ENCODE assay signal across 8 mouse cellular contexts in the genomic region with DNA sequence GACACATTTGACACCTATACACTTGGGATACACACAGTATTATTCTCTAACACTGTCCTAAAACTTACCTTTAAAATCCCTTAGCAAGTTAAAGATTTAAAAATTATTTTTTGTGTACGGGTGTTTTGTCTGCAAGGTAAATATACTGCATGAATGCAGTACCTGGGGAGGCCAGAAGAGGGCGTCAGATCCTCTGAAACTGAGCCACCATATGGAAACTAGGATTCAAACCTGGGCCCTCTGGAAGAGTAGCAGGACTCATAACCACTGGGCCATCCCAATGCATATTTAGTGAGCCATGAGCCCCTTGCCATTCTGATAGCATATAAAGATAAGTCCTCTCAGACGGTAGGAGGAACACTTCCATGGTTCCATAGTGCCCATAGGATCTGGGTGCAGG. TPM values are rescaled to one million over a fixed set of nuclear protein-coding genes. Genes with fewer than 3 reads are reported as not detected.
DNase-seq lines count a peak whose midpoint lies in the region; ATAC-seq and TF ChIP-seq lines count a peak whose summit lies in the region.

No protein-coding gene starts in this region.

- H3K79me2 ChIP-seq in heart, adult 2 months (replicated peaks; ENCODE audit: control insufficient read depth, insufficient read depth, low read length), result no peaks in the 10 kb centered on the region

- no peaks in the 10 kb centered on the region for H3K27me3 ChIP-seq in heart, adult 2 months (ENCODE audit: control insufficient read depth, insufficient read depth, low read length)
- H3K27me3 ChIP-seq in heart, embryonic 16.5 days (ENCODE audit: control insufficient read depth, insufficient read depth, low read length), result no peaks in the 10 kb centered on the region
- H3K27me3 ChIP-seq in lung, postnatal 0 days (replicated peaks; ENCODE audit: insufficient read depth, low read length), result no peaks in the 10 kb centered on the region

- WGBS in heart, adult 2 months, result 39% methylated on average over 3 of the region's 3 CpGs
- WGBS in heart, embryonic 16.5 days, result 52% methylated on average over 3 of the region's 3 CpGs
- WGBS in lung, postnatal 0 days, result 39% methylated on average over 3 of the region's 3 CpGs

- H3K4me2 ChIP-seq in heart, embryonic 16.5 days (ENCODE audit: low read depth, low read length), result no peak overlapping the region
- H3K4me2 ChIP-seq in lung, postnatal 0 days (replicated peaks; ENCODE audit: low read depth, low read length), result no peak overlapping the region

- no peaks in the 10 kb centered on the region for H3K36me3 ChIP-seq in heart, adult 2 months (ENCODE audit: control insufficient read depth, insufficient read depth, low read length)
- peaks cover 6% of the 10 kb centered on the region; the same call in 1 of the 2 replicates for H3K36me3 ChIP-seq in heart, embryonic 16.5 days (ENCODE audit: control insufficient read depth, insufficient read depth)
- no peaks in the 10 kb centered on the region for H3K36me3 ChIP-seq in lung, postnatal 0 days (ENCODE audit: insufficient read depth, low read length)

- intact Hi-C loops in heart, adult 2 months (cut with DNase I), result loop anchor here (2.0 kb wide), 1 partner anchor 190 kb away; no protein-coding TSS in a partner anchor

- no peak overlapping the region for H3K9ac ChIP-seq in heart, adult 2 months (ENCODE audit: low read depth, low read length)
- H3K9ac ChIP-seq in heart, embryonic 16.5 days (ENCODE audit: low read length), result no peak overlapping the region
- H3K9ac ChIP-seq in lung, postnatal 0 days (replicated peaks; ENCODE audit: low read depth), result no peak overlapping the region

- TF ChIP-seq POLR2A in heart, adult 2 months (IDR thresholded peaks at IDR 0.05; ENCODE audit: insufficient read depth, low read depth, low read length), result no peak

- peak in 1 of 2 experiments; percentile 35 for DNase-seq in heart, adult 2 months
- no peak for DNase-seq in heart, adult 9 months (ENCODE audit: low spot score in 2 of 2)
- DNase-seq in A20 (ENCODE audit: low read depth, low spot score), result peak; percentile 50
- DNase-seq in adrenal gland, postnatal 10 days, result peak; percentile 69
- peak; percentile 39 for DNase-seq in lung, postnatal 0 days (ENCODE audit: low spot score)
- DNase-seq in right cerebral cortex, postnatal 36 days (ENCODE audit: low spot score in 2 of 2), result no peak
- no peak for DNase-seq in Muller cell, postnatal 12 days (ENCODE audit: inconsistent ontology term)

- no peak for TF ChIP-seq EP300 in heart, adult 2 months (IDR thresholded peaks at IDR 0.05; ENCODE audit: insufficient read depth, low read depth, low read length)
- TF ChIP-seq EP300 in lung, postnatal 0 days (IDR thresholded peaks at IDR 0.05), result no peak

- no peak overlapping the region for H3K4me3 ChIP-seq in heart, adult 2 months
- H3K4me3 ChIP-seq in heart, embryonic 16.5 days (ENCODE audit: low read length), result no peak overlapping the region
- no peak overlapping the region for H3K4me3 ChIP-seq in lung, postnatal 0 days (ENCODE audit: low read depth, low read length)

- H3K27ac ChIP-seq in heart, adult 2 months, result no peak overlapping the region
- H3K27ac ChIP-seq in heart, embryonic 16.5 days (ENCODE audit: low read length), result peak overlapping the region; percentile 56
- peak overlapping the region; percentile 11 for H3K27ac ChIP-seq in lung, postnatal 0 days (ENCODE audit: low read length)

- peaks cover 3% of the 10 kb centered on the region; the same call in 1 of the 2 replicates for H3K4me1 ChIP-seq in heart, adult 2 months (ENCODE audit: control insufficient read depth, insufficient read depth, low read length)
- peaks cover 20% of the 10 kb centered on the region for H3K4me1 ChIP-seq in heart, embryonic 16.5 days (ENCODE audit: control insufficient read depth, insufficient read depth, low read length)
- peaks cover 3% of the 10 kb centered on the region; the same call in 1 of the 2 replicates for H3K4me1 ChIP-seq in lung, postnatal 0 days (ENCODE audit: insufficient read depth, low read depth, low read length)

- peak; percentile 81 for TF ChIP-seq CTCF in heart, adult 2 months (IDR thresholded peaks at IDR 0.05)
- peak; percentile 72 for TF ChIP-seq CTCF in lung, postnatal 0 days (IDR thresholded peaks at IDR 0.05)

- H3K9me3 ChIP-seq in heart, embryonic 16.5 days (replicated peaks; ENCODE audit: control insufficient read depth, low read length), result no peaks in the 10 kb centered on the region
- no peaks in the 10 kb centered on the region for H3K9me3 ChIP-seq in lung, postnatal 0 days (ENCODE audit: low read length)

- no peak for ATAC-seq in heart, embryonic 16.5 days (replicated peaks; ENCODE audit: extremely low read depth, insufficient read depth, low FRiP score)
- no peak for ATAC-seq in lung, postnatal 0 days

RNA-seq across cellular contexts. Expression of a gene that starts 33.8 kb away (rescaled TPM):
- total RNA-seq in heart, adult 2 months (2021), result 10 to 100 TPM; 12.1 to 12.8 TPM
- polyA plus RNA-seq in heart, adult 2 months (2012; rRNA removed), result 2.7 and 6.4 TPM in 2 replicates
- 10 to 100 TPM; 14.2 to 19.7 TPM for total RNA-seq in adrenal gland, postnatal 10 days (2021)
- 10.3 and 11.2 TPM in 2 replicates for polyA plus RNA-seq in heart, embryonic 16.5 days (2015; fragmentation: Nextera tagmentation; extraction: Ambion mirVana)
- 13.6 and 13.9 TPM in 2 replicates for polyA plus RNA-seq in lung, postnatal 0 days (2015; fragmentation: Nextera tagmentation; extraction: Ambion mirVana)

RNA-seq across cellular contexts. Expression of a gene that starts 44.2 kb away (rescaled TPM):
- 1 to 10 TPM; 5.0 to 5.3 TPM for total RNA-seq in heart, adult 2 months (2021)
- 2.0 and 3.6 TPM in 2 replicates for polyA plus RNA-seq in heart, adult 2 months (2012; rRNA removed)
- total RNA-seq in adrenal gland, postnatal 10 days (2021), result 1 to 10 TPM; 5.0 to 5.8 TPM
- polyA plus RNA-seq in heart, embryonic 16.5 days (2015; fragmentation: Nextera tagmentation; extraction: Ambion mirVana), result 3.8 and 4.0 TPM in 2 replicates
- polyA plus RNA-seq in lung, postnatal 0 days (2015; fragmentation: Nextera tagmentation; extraction: Ambion mirVana), result 1.3 and 1.4 TPM in 2 replicates

Comparison
In these comparisons a context has a peak if more than half of its experiments do, and no peak if none do; other contexts are left out.
1. DNase-seq: peak in A20 (single experiment), adrenal gland, postnatal 10 days (single experiment) and lung, postnatal 0 days (single experiment); none in heart, adult 9 months (0 of 2), right cerebral cortex, postnatal 36 days (0 of 2) and Muller cell, postnatal 12 days (single experiment).